Mouse (Mus musculus) liver, adult 2 months (tissue): ENCODE data around the gene Cdk12.

Experiments
- CTCF ChIP-seq: fragments of 200-500 bp; IDR thresholded peaks from 2 replicates; pipeline ENCODE4 v1.5.1; 2011; ENCODE audit warnings: low read depth, low read length, control low read depth
- POLR2A ChIP-seq: fragments of 200-500 bp; IDR thresholded peaks from 2 replicates; pipeline ENCODE4 v1.6.1; 2011; ENCODE audit warnings: low read length, control low read depth; ENCODE audit not compliant: insufficient read depth; ENCODE audit errors: extremely low read depth

DNA sequence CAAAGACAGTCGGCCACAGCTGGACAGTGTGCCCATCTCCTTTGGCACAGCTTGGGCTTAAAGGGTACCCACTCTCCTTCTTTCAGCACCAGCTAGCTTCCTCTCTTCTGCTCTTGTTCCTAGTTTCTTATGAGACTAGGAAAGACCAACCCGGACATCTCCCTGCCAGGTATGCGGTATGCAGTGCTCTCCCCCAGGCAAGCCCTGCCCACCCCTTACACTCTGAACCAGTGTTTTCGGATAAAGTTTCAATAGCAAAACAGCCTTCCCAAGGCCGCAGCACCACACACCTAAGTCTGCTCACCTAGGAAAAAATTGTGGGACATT is 118.8 kb downstream of the Cdk12 start:
- no peak for TF ChIP-seq CTCF
- no peak for TF ChIP-seq POLR2A
